Mouse (Mus musculus): Measurements from ENCODE around the gene Peli1. TPM values are rescaled to one million over a fixed set of nuclear protein-coding genes. Genes with fewer than 3 reads are reported as not detected.

Peli1 gene
- polyA plus RNA-seq, 1 experiment from 2014 or later, result 19.0 TPM

- no peak overlapping the region for H3K4me2 ChIP-seq
- H3K4me3 ChIP-seq, result no peak overlapping the region
- H3K27ac ChIP-seq, result peak overlapping the region; percentile 52; the same call in 1 of the 2 replicates
- 60% methylated on average over 8 of the region's 8 CpGs for WGBS
- H3K36me3 ChIP-seq, result no peaks in the 10 kb centered on the region
- 0 out of 2 replicates have a peak, but pooled peaks have one; percentile 22 for ATAC-seq (replicated peaks; ENCODE audit: insufficient number of reproducible peaks, insufficient read depth, low FRiP score, low read depth)
- H3K9me3 ChIP-seq (replicated peaks), result no peaks in the 10 kb centered on the region
- no peaks in the 10 kb centered on the region for H3K27me3 ChIP-seq
- H3K9ac ChIP-seq, result no peak overlapping the region
- peaks cover 9% of the 10 kb centered on the region for H3K4me1 ChIP-seq (replicated peaks)
Measured at GRCm38 (mm10) chr11:21061431-21061830, 29.7 kb upstream of the Peli1 start.

GRCm38 (mm10) chr11:21062071-21062470 is 29.0 kb upstream of the Peli1 start:
- H3K4me1 ChIP-seq (replicated peaks), result peaks cover 9% of the 10 kb centered on the region
- H3K9ac ChIP-seq, result no peak overlapping the region
- H3K36me3 ChIP-seq, result no peaks in the 10 kb centered on the region
- H3K9me3 ChIP-seq (replicated peaks), result no peaks in the 10 kb centered on the region
- no peak overlapping the region for H3K4me3 ChIP-seq
- H3K4me2 ChIP-seq, result no peak overlapping the region
- H3K27me3 ChIP-seq, result no peaks in the 10 kb centered on the region
- ATAC-seq (replicated peaks; ENCODE audit: insufficient number of reproducible peaks, insufficient read depth, low FRiP score, low read depth), result no peak
- 87% methylated on average over 2 of the region's 2 CpGs for WGBS
- no peak overlapping the region for H3K27ac ChIP-seq

- 94% methylated on average over 3 of the region's 3 CpGs for WGBS
- no peaks in the 10 kb centered on the region for H3K27me3 ChIP-seq
- no peak overlapping the region for H3K9ac ChIP-seq
- H3K4me2 ChIP-seq, result no peak overlapping the region
- peaks cover 9% of the 10 kb centered on the region for H3K4me1 ChIP-seq (replicated peaks)
- no peaks in the 10 kb centered on the region for H3K9me3 ChIP-seq (replicated peaks)
- no peak for ATAC-seq (replicated peaks; ENCODE audit: insufficient number of reproducible peaks, insufficient read depth, low FRiP score, low read depth)
- no peak overlapping the region for H3K27ac ChIP-seq
- no peak overlapping the region for H3K4me3 ChIP-seq
- no peaks in the 10 kb centered on the region for H3K36me3 ChIP-seq
Measured at GRCm38 (mm10) chr11:21063271-21063670, 27.8 kb upstream of the Peli1 start.

GRCm38 (mm10) chr11:21079400-21079799 is 11.7 kb upstream of the Peli1 start:
- Histone ChIP-seq H3K4me3 (no peak overlapping the region), H3K27ac (peak overlapping the region; percentile 12; the same call in 1 of the 2 replicates), H3K27me3 (no peaks in the 10 kb centered on the region), H3K4me2 (peak overlapping the region; percentile 25), H3K9ac (no peak overlapping the region), H3K9me3 (replicated peaks) (no peaks in the 10 kb centered on the region), H3K36me3 (no peaks in the 10 kb centered on the region), H3K4me1 (replicated peaks) (peaks cover 22% of the 10 kb centered on the region)
- ATAC-seq (replicated peaks; ENCODE audit: insufficient number of reproducible peaks, insufficient read depth, low FRiP score, low read depth), result no peak
- 10% methylated on average over 2 of the region's 2 CpGs for WGBS

GRCm38 (mm10) chr11:21079851-21080362 is 11.2 kb upstream of the Peli1 start:
- peak overlapping the region; percentile 25; the same call in 1 of the 2 replicates for H3K4me2 ChIP-seq
- H3K4me3 ChIP-seq, result no peak overlapping the region
- H3K27ac ChIP-seq, result peak overlapping the region; percentile 12; the same call in 1 of the 2 replicates
- peaks cover 22% of the 10 kb centered on the region for H3K4me1 ChIP-seq (replicated peaks)
- H3K27me3 ChIP-seq, result no peaks in the 10 kb centered on the region
- no peaks in the 10 kb centered on the region for H3K36me3 ChIP-seq
- H3K9ac ChIP-seq, result no peak overlapping the region
- WGBS, result 38% methylated on average over 3 of the region's 3 CpGs
- no peaks in the 10 kb centered on the region for H3K9me3 ChIP-seq (replicated peaks)
- no peak for ATAC-seq (replicated peaks; ENCODE audit: insufficient number of reproducible peaks, insufficient read depth, low FRiP score, low read depth)

- no peaks in the 10 kb centered on the region for H3K27me3 ChIP-seq
- H3K9ac ChIP-seq, result no peak overlapping the region
- no peaks in the 10 kb centered on the region for H3K36me3 ChIP-seq
- no peak overlapping the region for H3K4me2 ChIP-seq
- ATAC-seq (replicated peaks; ENCODE audit: insufficient number of reproducible peaks, insufficient read depth, low FRiP score, low read depth), result no peak
- no peak overlapping the region for H3K4me3 ChIP-seq
- H3K9me3 ChIP-seq (replicated peaks), result no peaks in the 10 kb centered on the region
- no peak overlapping the region for H3K27ac ChIP-seq
- H3K4me1 ChIP-seq (replicated peaks), result peaks cover 22% of the 10 kb centered on the region
- WGBS, result 93% methylated on average over 3 of the region's 3 CpGs
Measured at GRCm38 (mm10) chr11:21081169-21081568, 9.9 kb upstream of the Peli1 start.

GRCm38 (mm10) chr11:21082711-21083110 is 8.4 kb upstream of the Peli1 start:
- H3K27ac ChIP-seq, result no peak overlapping the region
- no peak overlapping the region for H3K9ac ChIP-seq

GRCm38 (mm10) chr11:21088356-21088755 is 2.7 kb upstream of the Peli1 start:
- H3K4me2 ChIP-seq, result no peak overlapping the region
- WGBS, result 66% methylated on average over 2 of the region's 2 CpGs
- ATAC-seq (replicated peaks; ENCODE audit: insufficient number of reproducible peaks, insufficient read depth, low FRiP score, low read depth), result no peak
- H3K36me3 ChIP-seq, result no peaks in the 10 kb centered on the region
- no peak overlapping the region for H3K27ac ChIP-seq
- H3K9me3 ChIP-seq (replicated peaks), result no peaks in the 10 kb centered on the region
- no peaks in the 10 kb centered on the region for H3K27me3 ChIP-seq
- peaks cover 5% of the 10 kb centered on the region; the same call in 1 of the 2 replicates for H3K4me1 ChIP-seq (replicated peaks)
- H3K4me3 ChIP-seq, result no peak overlapping the region
- no peak overlapping the region for H3K9ac ChIP-seq

More at GRCm38 (mm10) chr11:21082711-21083110, 8.4 kb upstream of the Peli1 start:
- H3K36me3 ChIP-seq, result no peaks in the 10 kb centered on the region
- no peaks in the 10 kb centered on the region for H3K27me3 ChIP-seq
- no peak overlapping the region for H3K4me2 ChIP-seq
- ATAC-seq (replicated peaks; ENCODE audit: insufficient number of reproducible peaks, insufficient read depth, low FRiP score, low read depth), result no peak
- H3K4me3 ChIP-seq, result no peak overlapping the region
- H3K9me3 ChIP-seq (replicated peaks), result no peaks in the 10 kb centered on the region
- WGBS, result 39% methylated on average over 2 of the region's 2 CpGs
- peaks cover 22% of the 10 kb centered on the region for H3K4me1 ChIP-seq (replicated peaks)

GRCm38 (mm10) chr11:21089571-21089970 is 1.5 kb upstream of the Peli1 start:
- Histone ChIP-seq H3K4me2 (no peak overlapping the region), H3K27ac (no peak overlapping the region), H3K4me3 (no peak overlapping the region), H3K9ac (no peak overlapping the region), H3K9me3 (replicated peaks) (no peaks in the 10 kb centered on the region), H3K27me3 (no peaks in the 10 kb centered on the region), H3K4me1 (replicated peaks) (peaks cover 5% of the 10 kb centered on the region; the same call in 1 of the 2 replicates), H3K36me3 (no peaks in the 10 kb centered on the region)
- no peak for ATAC-seq (replicated peaks; ENCODE audit: insufficient number of reproducible peaks, insufficient read depth, low FRiP score, low read depth)
- 45% methylated on average over 4 of the region's 4 CpGs for WGBS

GRCm38 (mm10) chr11:21091428-21092405 is 626 bp downstream of the Peli1 start:
- Histone ChIP-seq H3K4me2 (peak overlapping the region; percentile 67), H3K36me3 (no peaks in the 10 kb centered on the region), H3K9ac (peak overlapping the region; percentile 96), H3K9me3 (replicated peaks) (no peaks in the 10 kb centered on the region), H3K4me1 (replicated peaks) (peaks cover 5% of the 10 kb centered on the region; the same call in 1 of the 2 replicates), H3K4me3 (peak overlapping the region; percentile 90), H3K27me3 (no peaks in the 10 kb centered on the region), H3K27ac (peak overlapping the region; percentile 99)
- under 1% methylated on average over 81 of the region's 99 CpGs for WGBS
- peak; percentile 71 for ATAC-seq (replicated peaks; ENCODE audit: insufficient number of reproducible peaks, insufficient read depth, low FRiP score, low read depth)

- Histone ChIP-seq H3K4me2 (peak overlapping the region; percentile 67), H3K27ac (no peak overlapping the region), H3K36me3 (no peaks in the 10 kb centered on the region), H3K9ac (peak overlapping the region; percentile 96), H3K4me1 (replicated peaks) (peaks cover 5% of the 10 kb centered on the region; the same call in 1 of the 2 replicates), H3K27me3 (no peaks in the 10 kb centered on the region), H3K9me3 (replicated peaks) (no peaks in the 10 kb centered on the region), H3K4me3 (peak overlapping the region; percentile 90)
- 16% methylated on average over 7 of the region's 7 CpGs for WGBS
- no peak for ATAC-seq (replicated peaks; ENCODE audit: insufficient number of reproducible peaks, insufficient read depth, low FRiP score, low read depth)
Measured at GRCm38 (mm10) chr11:21092621-21093020, 1.5 kb downstream of the Peli1 start.
